Mouse (Mus musculus): ENCODE results near the gene Svep1. TPM values are rescaled to one million over a fixed set of nuclear protein-coding genes. Genes with fewer than 3 reads are reported as not detected.

Gene Svep1
- total and polyA plus RNA-seq, 3 experiments, result 3.5 to 4.5 (median 4.2) TPM

DNA sequence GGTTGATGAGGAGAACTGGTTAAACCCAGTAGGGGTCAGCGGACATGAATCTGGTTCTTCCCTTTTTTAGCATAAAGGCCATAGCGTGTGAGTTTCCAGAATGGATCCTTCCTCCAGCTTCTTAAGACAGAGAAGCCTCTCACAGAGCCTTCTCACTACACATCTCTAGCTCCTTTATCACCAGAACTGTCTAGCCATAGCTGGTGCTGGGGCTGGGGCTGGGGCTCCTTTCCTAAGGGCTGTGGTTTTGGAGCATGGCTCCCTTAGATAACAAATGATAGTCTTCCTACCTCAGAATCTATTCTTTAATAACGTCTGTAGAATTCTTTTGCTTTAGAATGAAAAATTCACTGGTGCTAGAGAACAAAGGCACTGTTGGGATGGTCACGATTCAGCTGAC lies 76.8 kb downstream of the Svep1 start:
- Histone ChIP-seq H3K4me1 (ENCODE audit: control insufficient read depth, insufficient read depth, low read length) (no peaks in the 10 kb centered on the region), H3K27ac (no peak overlapping the region), H3K27me3 (ENCODE audit: control insufficient read depth, insufficient read depth, low read length) (no peaks in the 10 kb centered on the region), H3K9ac (ENCODE audit: low read depth, low read length) (no peak overlapping the region), H3K36me3 (ENCODE audit: control insufficient read depth, insufficient read depth, low read length) (no peaks in the 10 kb centered on the region), H3K4me3 (no peak overlapping the region), H3K79me2 (replicated peaks; ENCODE audit: control insufficient read depth, insufficient read depth, low read length) (no peaks in the 10 kb centered on the region)
- intact Hi-C loops (cut with DNase I), result no loop called here
- no peak for TF ChIP-seq CTCF (IDR thresholded peaks at IDR 0.05)
- no peak for TF ChIP-seq EP300 (IDR thresholded peaks at IDR 0.05; ENCODE audit: insufficient read depth, low read depth, low read length)
- no peak for TF ChIP-seq POLR2A (IDR thresholded peaks at IDR 0.05; ENCODE audit: insufficient read depth, low read depth, low read length)
- WGBS, result 79% methylated on average over 4 of the region's 4 CpGs
- no peak for DNase-seq

GRCm38 (mm10) chr4:58127024-58127423 lies 79.6 kb downstream of the Svep1 start:
- WGBS, result 78% methylated on average over 5 of the region's 5 CpGs
- intact Hi-C loops (cut with DNase I), result no loop called here
- no peak overlapping the region for H3K4me3 ChIP-seq
- H3K9ac ChIP-seq (ENCODE audit: low read depth, low read length), result no peak overlapping the region
- no peaks in the 10 kb centered on the region for H3K79me2 ChIP-seq (replicated peaks; ENCODE audit: control insufficient read depth, insufficient read depth, low read length)
- H3K36me3 ChIP-seq (ENCODE audit: control insufficient read depth, insufficient read depth, low read length), result no peaks in the 10 kb centered on the region
- no peak for TF ChIP-seq EP300 (IDR thresholded peaks at IDR 0.05; ENCODE audit: insufficient read depth, low read depth, low read length)
- TF ChIP-seq POLR2A (IDR thresholded peaks at IDR 0.05; ENCODE audit: insufficient read depth, low read depth, low read length), result no peak
- TF ChIP-seq CTCF (IDR thresholded peaks at IDR 0.05), result no peak
- DNase-seq, result no peak
- no peaks in the 10 kb centered on the region for H3K4me1 ChIP-seq (ENCODE audit: control insufficient read depth, insufficient read depth, low read length)
- H3K27me3 ChIP-seq (ENCODE audit: control insufficient read depth, insufficient read depth, low read length), result no peaks in the 10 kb centered on the region
- no peak overlapping the region for H3K27ac ChIP-seq

DNA sequence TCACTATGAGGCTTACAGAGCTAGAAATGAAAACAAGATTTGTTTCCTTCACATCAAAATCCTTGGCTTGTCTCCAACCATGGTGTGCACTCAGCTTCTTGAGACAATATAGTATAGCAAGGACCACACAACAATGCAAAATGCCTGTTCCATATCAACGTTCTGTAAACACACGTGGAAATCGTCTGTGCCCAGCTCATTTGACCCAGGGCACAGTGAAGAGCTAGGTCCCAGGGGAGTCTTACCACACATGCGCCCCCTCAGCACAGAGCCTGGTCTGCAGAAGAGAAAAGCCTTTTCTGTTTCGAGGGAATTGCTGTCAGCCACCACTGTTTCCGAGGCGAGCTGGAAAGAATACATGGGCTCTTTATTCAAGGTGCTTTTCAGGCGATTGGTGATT lies 91.2 kb downstream of the Svep1 start:
- Histone ChIP-seq H3K9ac (ENCODE audit: low read depth, low read length) (no peak overlapping the region), H3K4me3 (no peak overlapping the region), H3K4me1 (ENCODE audit: control insufficient read depth, insufficient read depth, low read length) (no peaks in the 10 kb centered on the region), H3K36me3 (ENCODE audit: control insufficient read depth, insufficient read depth, low read length) (no peaks in the 10 kb centered on the region), H3K27ac (no peak overlapping the region), H3K27me3 (ENCODE audit: control insufficient read depth, insufficient read depth, low read length) (no peaks in the 10 kb centered on the region), H3K79me2 (replicated peaks; ENCODE audit: control insufficient read depth, insufficient read depth, low read length) (no peaks in the 10 kb centered on the region)
- intact Hi-C loops (cut with DNase I), result no loop called here
- TF ChIP-seq CTCF (IDR thresholded peaks at IDR 0.05) (no peak), EP300 (IDR thresholded peaks at IDR 0.05; ENCODE audit: insufficient read depth, low read depth, low read length) (no peak), POLR2A (IDR thresholded peaks at IDR 0.05; ENCODE audit: insufficient read depth, low read depth, low read length) (no peak)
- no peak for DNase-seq
- WGBS, result 71% methylated on average over 8 of the region's 8 CpGs

- no peaks in the 10 kb centered on the region for H3K4me1 ChIP-seq (ENCODE audit: control insufficient read depth, insufficient read depth, low read length)
- TF ChIP-seq CTCF (IDR thresholded peaks at IDR 0.05) (no peak), POLR2A (IDR thresholded peaks at IDR 0.05; ENCODE audit: insufficient read depth, low read depth, low read length) (no peak), EP300 (IDR thresholded peaks at IDR 0.05; ENCODE audit: insufficient read depth, low read depth, low read length) (no peak)
- H3K9ac ChIP-seq (ENCODE audit: low read depth, low read length), result no peak overlapping the region
- no peaks in the 10 kb centered on the region for H3K79me2 ChIP-seq (replicated peaks; ENCODE audit: control insufficient read depth, insufficient read depth, low read length)
- no peak overlapping the region for H3K27ac ChIP-seq
- H3K36me3 ChIP-seq (ENCODE audit: control insufficient read depth, insufficient read depth, low read length), result no peaks in the 10 kb centered on the region
- intact Hi-C loops (cut with DNase I), result no loop called here
- DNase-seq, result no peak
- H3K27me3 ChIP-seq (ENCODE audit: control insufficient read depth, insufficient read depth, low read length), result no peaks in the 10 kb centered on the region
- 82% methylated on average over 10 of the region's 10 CpGs for WGBS
- H3K4me3 ChIP-seq, result no peak overlapping the region
Measured at GRCm38 (mm10) chr4:58111008-58111407, 95.7 kb downstream of the Svep1 start.

GRCm38 (mm10) chr4:58109793-58110192 lies 96.9 kb downstream of the Svep1 start:
- intact Hi-C loops (cut with DNase I), result no loop called here
- DNase-seq, result no peak
- H3K9ac ChIP-seq (ENCODE audit: low read depth, low read length), result no peak overlapping the region

GRCm38 (mm10) chr4:58108364-58108763 lies 98.3 kb downstream of the Svep1 start:
- Histone ChIP-seq H3K27me3 (ENCODE audit: control insufficient read depth, insufficient read depth, low read length) (no peaks in the 10 kb centered on the region), H3K79me2 (replicated peaks; ENCODE audit: control insufficient read depth, insufficient read depth, low read length) (no peaks in the 10 kb centered on the region), H3K4me1 (ENCODE audit: control insufficient read depth, insufficient read depth, low read length) (no peaks in the 10 kb centered on the region), H3K9ac (ENCODE audit: low read depth, low read length) (no peak overlapping the region), H3K4me3 (no peak overlapping the region), H3K27ac (no peak overlapping the region), H3K36me3 (ENCODE audit: control insufficient read depth, insufficient read depth, low read length) (no peaks in the 10 kb centered on the region)
- DNase-seq, result no peak
- TF ChIP-seq POLR2A (IDR thresholded peaks at IDR 0.05; ENCODE audit: insufficient read depth, low read depth, low read length) (no peak), CTCF (IDR thresholded peaks at IDR 0.05) (no peak), EP300 (IDR thresholded peaks at IDR 0.05; ENCODE audit: insufficient read depth, low read depth, low read length) (no peak)
- 85% methylated on average over 3 of the region's 3 CpGs for WGBS
- intact Hi-C loops (cut with DNase I), result no loop called here

More at GRCm38 (mm10) chr4:58109793-58110192, 96.9 kb downstream of the Svep1 start:
- Histone ChIP-seq H3K36me3 (ENCODE audit: control insufficient read depth, insufficient read depth, low read length) (no peaks in the 10 kb centered on the region), H3K27ac (no peak overlapping the region), H3K4me1 (ENCODE audit: control insufficient read depth, insufficient read depth, low read length) (no peaks in the 10 kb centered on the region), H3K27me3 (ENCODE audit: control insufficient read depth, insufficient read depth, low read length) (no peaks in the 10 kb centered on the region), H3K79me2 (replicated peaks; ENCODE audit: control insufficient read depth, insufficient read depth, low read length) (no peaks in the 10 kb centered on the region), H3K4me3 (no peak overlapping the region)
- 78% methylated on average over 6 of the region's 6 CpGs for WGBS
- no peak for TF ChIP-seq CTCF (IDR thresholded peaks at IDR 0.05)

Data from heart, adult 2 months (tissue).